8 mouse cellular contexts compared by ENCODE assay signal in genomic region chr6:125096597-125097345, GRCm38 (mm10). TPM values are rescaled to one million over a fixed set of nuclear protein-coding genes. Genes with fewer than 3 reads are reported as not detected.
DNase-seq lines count a peak whose midpoint lies in the region; TF ChIP-seq lines count a peak whose summit lies in the region.

No protein-coding gene starts in this region.

- H3K4me3 ChIP-seq in ES-Bruce4 (ENCODE audit: low read depth, low read length): peak overlapping the region; percentile 92
- H3K4me3 ChIP-seq in forebrain, embryonic 10.5 days: peak overlapping the region; percentile 100

- H3K36me3 ChIP-seq in ES-Bruce4 (ENCODE audit: control insufficient read depth, insufficient read depth, low read length, poor library complexity, severe bottlenecking): peaks cover 30% of the 10 kb centered on the region
- peaks cover 44% of the 10 kb centered on the region for H3K36me3 ChIP-seq in forebrain, embryonic 10.5 days (replicated peaks)

- intact Hi-C loops in heart, postnatal 14 days (cut with DNase I): no loop called here

- no peaks in the 10 kb centered on the region for H3K9me3 ChIP-seq in ES-Bruce4 (replicated peaks; ENCODE audit: control insufficient read depth, insufficient read depth, low read length, poor library complexity, severe bottlenecking)
- no peaks in the 10 kb centered on the region for H3K9me3 ChIP-seq in forebrain, embryonic 10.5 days

- peak; percentile 88 for DNase-seq in adrenal gland, postnatal 14 days
- DNase-seq in forebrain, embryonic 10.5 days (ENCODE audit: extremely low spot score, low spot score): peak; percentile 58
- peak; percentile 75 to 78 for DNase-seq in heart, postnatal 14 days
- DNase-seq in layer of hippocampus, postnatal 14 days (ENCODE audit: low spot score in 2 of 2): peak; percentile 61 to 62
- DNase-seq in lung, postnatal 4 days: peak; percentile 74 to 79
- DNase-seq in right cerebral cortex, postnatal 10 days (ENCODE audit: low spot score in 2 of 2): peak; percentile 71 to 75
- DNase-seq in urinary bladder, postnatal 4 days (ENCODE audit: low spot score in 2 of 2): peak; percentile 55 to 69

- TF ChIP-seq CTCF in ES-Bruce4 (IDR thresholded peaks at IDR 0.05; ENCODE audit: low read depth, low read length): no peak

- TF ChIP-seq EP300 in ES-Bruce4 (IDR thresholded peaks at IDR 0.05; ENCODE audit: insufficient read depth, low read depth, low read length): no peak

- H3K4me1 ChIP-seq in ES-Bruce4 (ENCODE audit: control insufficient read depth, insufficient read depth, low read length): no peaks in the 10 kb centered on the region
- peaks cover 53% of the 10 kb centered on the region for H3K4me1 ChIP-seq in forebrain, embryonic 10.5 days

- H3K9ac ChIP-seq in ES-Bruce4 (ENCODE audit: low read depth, poor library complexity, severe bottlenecking): peak overlapping the region; percentile 97

- no peak for TF ChIP-seq POLR2A in ES-Bruce4 (IDR thresholded peaks at IDR 0.05; ENCODE audit: insufficient read depth, low read length)

- no peak overlapping the region for H3K27ac ChIP-seq in ES-Bruce4 (ENCODE audit: insufficient read depth, low read length)
- H3K27ac ChIP-seq in forebrain, embryonic 10.5 days: peak overlapping the region; percentile 97

- H3K27me3 ChIP-seq in ES-Bruce4 (ENCODE audit: control insufficient read depth, insufficient read depth, low read length, poor library complexity, severe bottlenecking): no peaks in the 10 kb centered on the region
- H3K27me3 ChIP-seq in forebrain, embryonic 10.5 days (ENCODE audit: poor library complexity, severe bottlenecking): no peaks in the 10 kb centered on the region

- under 1% methylated on average over 43 of the region's 44 CpGs for WGBS in forebrain, embryonic 10.5 days

RNA-seq across cellular contexts. Expression of gene Chd4, which starts 1.0 kb away (rescaled TPM):
- polyA plus RNA-seq in ES-Bruce4 (2011; ENCODE audit: insufficient read depth, insufficient read length, low read depth, missing spikeins): 307 and 317 TPM in 2 replicates
- total RNA-seq in adrenal gland, postnatal 14 days (2021): 189 and 192 TPM in 2 replicates
- polyA plus RNA-seq in forebrain, embryonic 10.5 days (2016; fragmentation: Nextera tagmentation; extraction: Ambion mirVana): 91.0 and 99.4 TPM in 2 replicates
- 100 to 1,000 TPM; 141 to 145 TPM for total RNA-seq in heart, postnatal 14 days (2021)
- 100 to 1,000 TPM; 173 to 193 TPM for total RNA-seq in layer of hippocampus, postnatal 14 days (2021)

RNA-seq across cellular contexts. Expression of gene Lpar5, which starts 29.1 kb away (rescaled TPM):
- polyA plus RNA-seq in ES-Bruce4 (2011; ENCODE audit: insufficient read depth, insufficient read length, low read depth, missing spikeins): 2.5 and 3.7 TPM in 2 replicates
- total RNA-seq in adrenal gland, postnatal 14 days (2021): 0.44 and 2.1 TPM in 2 replicates
- 0.22 and 0.30 TPM in 2 replicates for polyA plus RNA-seq in forebrain, embryonic 10.5 days (2016; fragmentation: Nextera tagmentation; extraction: Ambion mirVana)
- under 1 TPM; 0.41 to 0.83 TPM for total RNA-seq in heart, postnatal 14 days (2021)
- 1 to 10 TPM in 1 of 2 experiments, under 1 TPM in 1; 0.94 to 1.6 TPM for total RNA-seq in layer of hippocampus, postnatal 14 days (2021)

RNA-seq across cellular contexts. Expression of gene Nop2, which starts 34.9 kb away (rescaled TPM):
- polyA plus RNA-seq in ES-Bruce4 (2011; ENCODE audit: insufficient read depth, insufficient read length, low read depth, missing spikeins): 75.1 and 78.4 TPM in 2 replicates
- total RNA-seq in adrenal gland, postnatal 14 days (2021): 47.0 and 53.7 TPM in 2 replicates
- polyA plus RNA-seq in forebrain, embryonic 10.5 days (2016; fragmentation: Nextera tagmentation; extraction: Ambion mirVana): 101 and 103 TPM in 2 replicates
- total RNA-seq in heart, postnatal 14 days (2021): 10 to 100 TPM; 16.2 to 19.9 TPM
- 10 to 100 TPM; 29.2 to 30.5 TPM for total RNA-seq in layer of hippocampus, postnatal 14 days (2021)

RNA-seq across cellular contexts. Expression of gene Acrbp, which starts 47.3 kb away (rescaled TPM):
- polyA plus RNA-seq in ES-Bruce4 (2011; ENCODE audit: insufficient read depth, insufficient read length, low read depth, missing spikeins): 25.3 and 25.7 TPM in 2 replicates
- total RNA-seq in adrenal gland, postnatal 14 days (2021): 7.5 and 8.2 TPM in 2 replicates
- polyA plus RNA-seq in forebrain, embryonic 10.5 days (2016; fragmentation: Nextera tagmentation; extraction: Ambion mirVana): 12.8 and 12.9 TPM in 2 replicates
- 1 to 10 TPM; 3.8 to 4.5 TPM for total RNA-seq in heart, postnatal 14 days (2021)
- 1 to 10 TPM; 6.2 to 8.1 TPM for total RNA-seq in layer of hippocampus, postnatal 14 days (2021)

RNA-seq across cellular contexts. Expression of gene Iffo1, which starts 48.3 kb away (rescaled TPM):
- polyA plus RNA-seq in ES-Bruce4 (2011; ENCODE audit: insufficient read depth, insufficient read length, low read depth, missing spikeins): 8.3 and 9.9 TPM in 2 replicates
- total RNA-seq in adrenal gland, postnatal 14 days (2021): 18.6 and 25.0 TPM in 2 replicates
- 9.2 and 10.0 TPM in 2 replicates for polyA plus RNA-seq in forebrain, embryonic 10.5 days (2016; fragmentation: Nextera tagmentation; extraction: Ambion mirVana)
- total RNA-seq in heart, postnatal 14 days (2021): 10 to 100 TPM in 1 of 2 experiments, 1 to 10 TPM in 1; 10.0 to 16.1 TPM
- total RNA-seq in layer of hippocampus, postnatal 14 days (2021): 10 to 100 TPM; 64.7 to 73.2 TPM
